Mouse (Mus musculus) heart, embryonic 15.5 days (tissue): Measurements from ENCODE around the gene Chac1. TPM values are rescaled to one million over a fixed set of nuclear protein-coding genes. Genes with fewer than 3 reads are reported as not detected.

Source experiments
- ATAC-seq: fragments of 200-750 bp; cut with Nextera tagmentation; replicated peaks from 2 replicates; pipeline ENCODE4 v1.8.0; 2017; ENCODE audit warnings: low read depth, moderate TSS enrichment; ENCODE audit not compliant: insufficient number of reproducible peaks, insufficient read depth, low FRiP score
- H3K27ac ChIP-seq: fragments of 300-500 bp; sonication (generic); 2 replicates; pipeline ENCODE4 v1.5.1; 2015; ENCODE audit warnings: mild to moderate bottlenecking, inconsistent platforms
- H3K27me3 ChIP-seq: fragments of 300-500 bp; sonication (generic); 2 replicates; pipeline ENCODE4 v1.6.1; 2015; ENCODE audit warnings: inconsistent platforms
- H3K36me3 ChIP-seq: fragments of 300-500 bp; sonication (generic); 2 replicates; pipeline ENCODE4 v1.6.1; 2015; ENCODE audit warnings: mild to moderate bottlenecking, inconsistent platforms
- H3K4me1 ChIP-seq: fragments of 300-500 bp; sonication (generic); replicated peaks from 2 replicates; pipeline ENCODE4 v1.6.1; 2015; ENCODE audit warnings: inconsistent platforms
- H3K4me2 ChIP-seq: fragments of 300-500 bp; sonication (generic); 2 replicates; pipeline ENCODE4 v1.6.1; 2015; ENCODE audit warnings: inconsistent platforms, mild to moderate bottlenecking, moderate library complexity
- H3K4me3 ChIP-seq: fragments of 300-500 bp; sonication (generic); 2 replicates; pipeline ENCODE4 v1.5.1; 2015; ENCODE audit warnings: mild to moderate bottlenecking, inconsistent platforms
- H3K9ac ChIP-seq: fragments of 300-500 bp; sonication (generic); 2 replicates; pipeline ENCODE4 v1.6.1; 2015; ENCODE audit warnings: mild to moderate bottlenecking, inconsistent platforms
- H3K9me3 ChIP-seq: fragments of 300-500 bp; sonication (generic); replicated peaks from 2 replicates; pipeline ENCODE4 v1.6.1; 2016; ENCODE audit warnings: inconsistent platforms
- WGBS: fragments of 180-500 bp; shearing (Covaris S2); methylation state at CpG from one replicate; pipeline ENCODE4 v1.1.7; 2015; ENCODE audit warnings: mixed read lengths; 5-methylcytosine and 5-hydroxymethylcytosine counted together
- polyA plus RNA-seq: library from polyadenylated mRNA; unstranded; fragments of >200 nt; fragmentation: Nextera tagmentation; extraction: Ambion mirVana; gene quantifications from 2 replicates; pipeline ENCODE4 v1.2.1, GENCODE M21; 2015

The Chac1 gene
- polyA plus RNA-seq, 1 experiment from 2014 or later = 0.63 TPM

DNA sequence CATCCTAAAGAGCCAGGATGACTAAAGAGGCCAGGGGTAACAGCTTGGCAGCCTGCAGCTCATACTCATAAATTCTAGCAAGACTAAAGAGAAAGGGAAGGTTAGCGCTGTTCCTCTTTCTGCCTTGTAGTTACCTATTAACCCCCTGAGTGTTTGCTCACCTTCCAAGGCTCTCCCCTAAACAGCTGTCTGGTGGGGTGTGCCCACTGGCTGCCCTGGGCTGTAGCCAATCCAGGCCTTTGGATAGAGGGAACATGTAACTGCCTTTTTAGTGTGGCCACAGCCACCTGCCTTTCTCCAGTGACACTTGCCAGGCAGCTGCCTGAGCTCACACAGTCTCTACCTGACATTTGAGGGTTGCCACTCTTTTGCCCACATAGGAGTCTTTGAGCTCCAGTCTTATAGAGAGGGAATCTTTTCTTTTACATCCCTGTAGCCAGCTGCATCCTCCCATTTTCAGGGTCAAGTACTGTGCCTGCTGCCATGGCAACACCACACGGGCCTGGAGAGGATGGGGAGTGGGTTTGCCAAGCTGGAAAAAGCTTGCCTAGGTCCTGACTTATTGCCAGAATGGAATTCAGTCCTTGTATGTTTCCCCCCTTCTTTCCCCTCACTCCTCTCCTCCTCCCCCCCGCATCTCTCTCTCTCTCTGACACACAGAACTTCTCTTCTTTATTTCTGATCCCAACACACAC, 21.8 kb upstream of the Chac1 start:
- no peaks in the 10 kb centered on the region for H3K36me3 ChIP-seq
- peak overlapping the region; percentile 64 for H3K4me3 ChIP-seq
- H3K27ac ChIP-seq = no peak overlapping the region
- H3K9ac ChIP-seq = no peak overlapping the region
- peaks cover 22% of the 10 kb centered on the region for H3K4me1 ChIP-seq
- H3K27me3 ChIP-seq = peaks cover 75% of the 10 kb centered on the region
- H3K9me3 ChIP-seq = no peaks in the 10 kb centered on the region
- H3K4me2 ChIP-seq = peak overlapping the region; percentile 89
- ATAC-seq = no peak
- WGBS = 57% methylated on average over 3 of the region's 3 CpGs

DNA sequence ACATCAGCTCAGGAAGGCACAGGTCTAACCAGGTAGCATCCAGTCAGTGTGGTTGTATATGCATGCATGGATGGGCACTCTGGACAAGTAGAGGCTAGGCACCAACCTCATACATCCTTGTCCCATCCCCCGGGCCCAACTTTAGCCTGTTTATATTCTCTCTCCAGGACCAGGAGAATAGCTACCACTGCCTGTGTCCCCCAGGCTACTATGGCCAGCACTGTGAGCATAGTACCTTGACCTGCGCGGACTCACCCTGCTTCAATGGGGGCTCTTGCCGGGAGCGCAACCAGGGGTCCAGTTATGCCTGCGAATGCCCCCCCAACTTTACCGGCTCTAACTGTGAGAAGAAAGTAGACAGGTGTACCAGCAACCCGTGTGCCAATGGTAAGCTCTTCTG, 20.2 kb upstream of the Chac1 start:
- H3K4me1 ChIP-seq = peaks cover 12% of the 10 kb centered on the region
- peaks cover 61% of the 10 kb centered on the region for H3K27me3 ChIP-seq
- H3K9ac ChIP-seq = no peak overlapping the region
- H3K9me3 ChIP-seq = no peaks in the 10 kb centered on the region
- H3K36me3 ChIP-seq = no peaks in the 10 kb centered on the region
- 83% methylated on average over 8 of the region's 8 CpGs for WGBS
- ATAC-seq = no peak
- no peak overlapping the region for H3K27ac ChIP-seq
- no peak overlapping the region; the same call in 1 of the 2 replicates for H3K4me3 ChIP-seq
- peak overlapping the region; percentile 21; the same call in 1 of the 2 replicates for H3K4me2 ChIP-seq

DNA sequence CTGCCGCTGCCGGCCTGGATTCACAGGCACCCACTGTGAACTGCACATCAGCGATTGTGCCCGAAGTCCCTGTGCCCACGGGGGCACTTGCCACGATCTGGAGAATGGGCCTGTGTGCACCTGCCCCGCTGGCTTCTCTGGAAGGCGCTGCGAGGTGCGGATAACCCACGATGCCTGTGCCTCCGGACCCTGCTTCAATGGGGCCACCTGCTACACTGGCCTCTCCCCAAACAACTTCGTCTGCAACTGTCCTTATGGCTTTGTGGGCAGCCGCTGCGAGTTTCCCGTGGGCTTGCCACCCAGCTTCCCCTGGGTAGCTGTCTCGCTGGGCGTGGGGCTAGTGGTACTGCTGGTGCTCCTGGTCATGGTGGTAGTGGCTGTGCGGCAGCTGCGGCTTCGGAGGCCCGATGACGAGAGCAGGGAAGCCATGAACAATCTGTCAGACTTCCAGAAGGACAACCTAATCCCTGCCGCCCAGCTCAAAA, 18.8 kb upstream of the Chac1 start:
- 67% methylated on average over 24 of the region's 24 CpGs for WGBS
- peak overlapping the region; percentile 35 for H3K4me2 ChIP-seq
- H3K9ac ChIP-seq = no peak overlapping the region
- no peak overlapping the region for H3K27ac ChIP-seq
- H3K36me3 ChIP-seq = no peaks in the 10 kb centered on the region
- H3K4me3 ChIP-seq = peak overlapping the region; percentile 21
- H3K4me1 ChIP-seq = peaks cover 10% of the 10 kb centered on the region
- H3K9me3 ChIP-seq = no peaks in the 10 kb centered on the region
- peaks cover 50% of the 10 kb centered on the region for H3K27me3 ChIP-seq
- ATAC-seq = no peak

DNA sequence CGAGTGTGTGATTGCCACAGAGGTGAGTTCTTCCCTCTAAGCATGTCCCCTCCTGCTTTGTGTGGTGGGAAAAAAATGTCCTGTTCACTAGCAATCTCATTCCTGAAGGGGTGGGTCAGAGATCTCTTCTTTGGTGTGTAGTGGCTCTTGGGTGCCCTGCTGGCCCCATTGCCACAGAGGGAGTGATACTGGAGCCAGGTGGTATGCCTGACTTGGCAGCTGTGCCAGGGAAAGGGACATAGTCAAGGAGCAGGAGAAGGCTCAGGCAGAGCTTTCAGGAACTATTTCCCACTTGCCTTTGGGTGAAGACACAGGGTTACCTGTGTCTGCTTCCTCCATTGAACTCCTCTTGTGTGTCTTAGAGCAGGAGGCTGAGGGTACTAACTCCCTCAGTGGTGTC, 16.9 kb upstream of the Chac1 start:
- Histone ChIP-seq H3K9ac (no peak overlapping the region), H3K4me1 (peaks cover 18% of the 10 kb centered on the region), H3K36me3 (no peaks in the 10 kb centered on the region), H3K27ac (peak overlapping the region; percentile 24; the same call in 1 of the 2 replicates), H3K9me3 (no peaks in the 10 kb centered on the region), H3K27me3 (peaks cover 31% of the 10 kb centered on the region), H3K4me2 (peak overlapping the region; percentile 46), H3K4me3 (peak overlapping the region; percentile 15)
- ATAC-seq = no peak
- 39% methylated on average over 1 of the region's 1 CpGs for WGBS

DNA sequence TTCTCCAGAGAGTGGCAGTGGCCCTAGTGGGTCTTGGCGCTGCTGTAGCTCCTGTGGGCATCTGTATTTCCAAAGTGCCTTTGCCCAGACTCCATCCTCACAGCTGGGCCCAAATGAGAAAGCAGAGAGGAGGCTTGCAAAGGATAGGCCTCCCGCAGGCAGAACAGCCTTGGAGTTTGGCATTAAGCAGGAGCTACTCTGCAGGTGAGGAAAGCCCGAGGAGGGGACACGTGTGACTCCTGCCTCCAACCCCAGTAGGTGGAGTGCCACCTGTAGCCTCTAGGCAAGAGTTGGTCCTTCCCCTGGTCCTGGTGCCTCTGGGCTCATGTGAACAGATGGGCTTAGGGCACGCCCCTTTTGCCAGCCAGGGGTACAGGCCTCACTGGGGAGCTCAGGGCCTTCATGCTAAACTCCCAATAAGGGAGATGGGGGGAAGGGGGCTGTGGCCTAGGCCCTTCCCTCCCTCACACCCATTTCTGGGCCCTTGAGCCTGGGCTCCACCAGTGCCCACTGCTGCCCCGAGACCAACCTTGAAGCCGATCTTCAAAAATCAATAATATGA, 16.0 kb upstream of the Chac1 start:
- Histone ChIP-seq H3K27me3 (peaks cover 24% of the 10 kb centered on the region), H3K27ac (0 out of 2 replicates have a peak overlapping the region, but pooled peaks have one; percentile 40), H3K9me3 (no peaks in the 10 kb centered on the region), H3K4me3 (peak overlapping the region; percentile 15), H3K4me2 (peak overlapping the region; percentile 46), H3K36me3 (no peaks in the 10 kb centered on the region), H3K9ac (no peak overlapping the region), H3K4me1 (peaks cover 18% of the 10 kb centered on the region)
- WGBS = 58% methylated on average over 7 of the region's 7 CpGs
- ATAC-seq = no peak

DNA sequence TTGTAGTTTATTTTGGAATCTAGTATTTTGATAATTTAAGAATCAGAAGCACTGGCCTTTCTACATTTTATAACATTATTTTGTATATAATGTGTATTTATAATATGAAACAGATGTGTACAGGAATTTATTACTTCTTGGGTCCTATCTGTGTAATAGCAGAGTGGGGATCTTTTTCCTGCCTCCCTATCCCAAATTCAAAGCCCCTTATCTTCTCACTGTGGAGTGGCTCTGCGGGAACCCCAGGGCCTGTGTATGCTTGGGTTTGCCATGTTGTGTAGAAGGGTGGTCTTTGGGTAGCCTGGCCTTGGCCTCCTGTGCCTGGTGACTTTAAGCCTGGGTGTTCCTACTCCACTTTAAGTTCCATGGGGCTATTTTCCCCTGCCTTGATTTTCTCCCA, 15.5 kb upstream of the Chac1 start:
- no peak for ATAC-seq
- Histone ChIP-seq H3K4me3 (no peak overlapping the region), H3K9me3 (no peaks in the 10 kb centered on the region), H3K27me3 (peaks cover 21% of the 10 kb centered on the region), H3K27ac (peak overlapping the region; percentile 73), H3K4me2 (peak overlapping the region; percentile 24; the same call in 1 of the 2 replicates), H3K4me1 (peaks cover 18% of the 10 kb centered on the region), H3K9ac (no peak overlapping the region), H3K36me3 (no peaks in the 10 kb centered on the region)
- 44% methylated on average over 1 of the region's 1 CpGs for WGBS

DNA sequence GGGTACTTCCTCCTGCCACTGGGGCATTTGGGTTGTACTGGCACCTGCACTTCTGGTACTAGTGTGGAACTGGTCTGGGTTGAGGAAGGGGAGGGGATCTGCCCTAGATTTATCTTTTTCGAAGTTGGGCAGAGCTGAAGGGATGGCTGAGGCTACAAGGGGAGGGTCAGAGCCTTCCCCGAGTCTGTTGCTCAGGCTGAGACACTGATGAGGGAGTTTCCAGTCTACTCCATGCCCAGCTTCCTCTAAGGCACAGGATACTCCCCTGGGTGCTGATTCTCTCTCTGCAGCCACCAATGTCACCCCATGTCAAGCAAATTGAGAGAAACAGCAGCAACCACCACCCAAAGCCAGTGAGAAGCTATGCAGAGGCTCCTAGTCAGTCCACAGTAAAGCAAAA, 15.0 kb upstream of the Chac1 start:
- no peaks in the 10 kb centered on the region for H3K36me3 ChIP-seq
- H3K27me3 ChIP-seq = peaks cover 16% of the 10 kb centered on the region
- H3K9me3 ChIP-seq = no peaks in the 10 kb centered on the region
- whole genome bisulfite sequencing = 62% methylated on average over 2 of the region's 2 CpGs
- no peak for ATAC-seq
- H3K4me2 ChIP-seq = 0 out of 2 replicates have a peak overlapping the region, but pooled peaks have one; percentile 4
- H3K9ac ChIP-seq = no peak overlapping the region
- H3K4me1 ChIP-seq = peaks cover 18% of the 10 kb centered on the region
- H3K4me3 ChIP-seq = no peak overlapping the region
- H3K27ac ChIP-seq = peak overlapping the region; percentile 73

DNA sequence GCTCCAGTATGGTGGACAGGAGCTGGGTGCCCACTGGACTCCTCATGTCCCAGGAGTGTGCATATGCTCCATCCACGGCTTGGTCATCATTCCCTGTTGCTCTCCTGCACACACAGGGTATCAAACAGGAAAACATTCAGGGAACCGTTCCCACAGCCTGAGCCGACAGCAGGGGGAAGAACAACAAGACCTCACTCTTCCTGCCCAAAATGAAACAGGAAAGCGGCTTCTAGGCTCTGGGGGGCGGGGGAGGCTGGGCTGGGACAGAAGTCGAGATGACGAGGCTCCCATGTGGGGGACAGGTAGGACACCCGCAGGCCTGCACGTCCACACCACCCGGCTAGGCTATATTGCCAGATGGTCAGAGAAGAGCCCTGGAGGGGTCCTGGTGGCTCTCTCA, 14.6 kb upstream of the Chac1 start:
- peaks cover 12% of the 10 kb centered on the region for H3K27me3 ChIP-seq
- no peaks in the 10 kb centered on the region for H3K9me3 ChIP-seq
- H3K27ac ChIP-seq = peak overlapping the region; percentile 73
- no peaks in the 10 kb centered on the region for H3K36me3 ChIP-seq
- WGBS = 45% methylated on average over 10 of the region's 10 CpGs
- ATAC-seq = no peak
- no peak overlapping the region for H3K4me3 ChIP-seq
- peaks cover 18% of the 10 kb centered on the region for H3K4me1 ChIP-seq
- H3K9ac ChIP-seq = no peak overlapping the region
- H3K4me2 ChIP-seq = 0 out of 2 replicates have a peak overlapping the region, but pooled peaks have one; percentile 4

DNA sequence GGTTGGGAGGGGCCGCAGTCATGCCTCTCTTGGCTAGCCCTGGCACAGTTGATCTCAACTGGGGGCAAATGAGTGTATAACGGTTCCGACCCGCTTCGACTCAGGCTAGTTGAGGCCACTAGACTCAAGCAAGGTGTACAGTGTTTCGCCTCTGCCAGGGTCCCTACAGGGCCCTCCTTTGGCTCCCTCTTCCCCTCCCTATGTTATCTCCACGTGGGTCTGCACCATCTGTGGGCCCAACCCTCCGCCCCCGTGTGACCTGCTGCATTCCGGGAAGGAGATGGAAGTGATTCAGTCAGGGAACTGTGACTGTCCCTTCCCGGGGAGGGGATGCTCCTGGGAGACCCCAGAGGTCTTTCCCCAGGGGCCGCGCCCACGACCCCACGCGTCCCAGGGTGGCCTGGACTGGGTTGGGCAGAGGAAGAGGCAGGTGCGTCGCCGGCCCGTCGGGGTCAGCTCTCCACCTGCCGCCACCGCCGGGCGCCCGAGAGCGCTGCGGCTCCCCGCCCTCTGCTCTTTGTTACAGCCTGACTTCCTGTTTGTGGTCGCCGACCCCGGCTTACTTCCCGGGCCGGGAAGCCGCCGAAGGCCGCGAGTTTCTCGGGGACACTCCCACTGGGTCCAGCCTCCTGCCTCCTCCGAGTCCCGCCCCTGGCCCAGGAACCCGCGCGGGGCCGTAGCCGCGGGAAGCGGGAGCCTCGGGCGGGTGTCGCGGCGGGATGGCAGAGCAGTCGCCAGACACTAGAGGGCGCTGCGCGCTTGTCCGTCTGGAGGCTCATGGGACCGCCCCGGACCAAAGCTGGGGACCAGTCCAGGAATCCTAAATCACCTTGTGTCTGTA, 13.4 kb upstream of the Chac1 start:
- Histone ChIP-seq H3K9me3 (no peaks in the 10 kb centered on the region), H3K27ac (peak overlapping the region; percentile 73), H3K4me3 (peak overlapping the region; percentile 61), H3K4me1 (peaks cover 18% of the 10 kb centered on the region), H3K9ac (peak overlapping the region; percentile 66), H3K4me2 (peak overlapping the region; percentile 81), H3K27me3 (peaks cover under 1% of the 10 kb centered on the region; the same call in 1 of the 2 replicates), H3K36me3 (no peaks in the 10 kb centered on the region)
- ATAC-seq = peak; percentile 80
- 9% methylated on average over 60 of the region's 60 CpGs for WGBS

DNA sequence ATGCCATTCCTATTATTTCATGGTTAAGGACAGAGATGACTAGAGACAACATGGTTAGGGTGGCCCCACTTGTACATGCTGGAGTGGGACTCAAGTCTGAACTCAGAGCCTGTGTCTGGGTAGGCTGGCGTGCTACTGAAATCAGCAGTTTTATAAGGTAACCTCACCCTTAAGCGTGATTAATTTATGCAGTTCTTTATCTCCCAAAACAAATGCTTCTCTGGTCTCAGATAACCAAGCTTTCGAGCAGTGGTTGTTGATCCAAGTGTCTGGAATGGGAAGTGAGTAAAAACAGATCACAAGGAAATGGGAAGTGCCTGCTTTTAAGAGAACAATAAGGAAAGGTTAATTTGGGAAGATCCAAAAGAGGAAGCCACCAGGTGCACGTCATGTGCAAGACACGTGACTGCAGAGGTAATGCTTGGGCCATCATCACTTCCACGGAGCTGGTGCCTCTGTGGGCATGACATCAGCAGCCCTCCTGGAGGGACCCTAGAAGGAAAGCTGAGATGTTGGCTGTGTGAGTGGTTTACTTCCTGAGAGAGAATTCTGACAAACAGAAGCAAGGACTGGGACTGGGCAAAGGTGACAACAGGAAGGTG, 6.4 kb upstream of the Chac1 start:
- no peak for ATAC-seq

DNA sequence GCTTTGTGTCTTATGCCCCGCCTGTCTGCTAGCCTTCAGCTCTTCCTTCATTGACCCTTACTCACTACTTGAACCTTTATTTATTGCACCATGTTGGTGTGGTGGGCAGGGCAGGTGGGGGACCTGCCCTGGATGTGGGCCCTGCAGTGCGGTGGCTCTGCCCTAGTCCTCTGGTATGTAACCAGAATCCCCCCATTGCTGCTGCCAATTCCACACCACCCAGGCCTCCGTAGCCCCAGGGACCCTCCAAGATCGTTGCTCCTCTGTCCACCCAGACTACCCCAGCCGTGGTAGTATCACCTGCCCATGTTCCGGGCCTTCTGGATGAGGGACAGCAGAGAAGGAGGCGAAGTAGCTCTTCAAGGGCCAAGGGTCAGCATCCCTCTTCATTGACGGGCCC, 2.7 kb downstream of the Chac1 start:
- Histone ChIP-seq H3K27me3 (peaks cover 26% of the 10 kb centered on the region), H3K9me3 (no peaks in the 10 kb centered on the region), H3K4me3 (no peak overlapping the region), H3K27ac (no peak overlapping the region), H3K36me3 (no peaks in the 10 kb centered on the region), H3K4me1 (peaks cover 12% of the 10 kb centered on the region), H3K9ac (no peak overlapping the region), H3K4me2 (no peak overlapping the region)
- ATAC-seq = no peak
- WGBS = 81% methylated on average over 8 of the region's 8 CpGs

More for the DNA sequence above, 6.4 kb upstream of the Chac1 start:
- WGBS = 25% methylated on average over 6 of the region's 6 CpGs
- H3K27ac ChIP-seq = no peak overlapping the region
- H3K27me3 ChIP-seq = peaks cover 5% of the 10 kb centered on the region; the same call in 1 of the 2 replicates
- H3K36me3 ChIP-seq = no peaks in the 10 kb centered on the region
- no peak overlapping the region for H3K9ac ChIP-seq
- H3K4me3 ChIP-seq = no peak overlapping the region
- H3K4me1 ChIP-seq = no peaks in the 10 kb centered on the region; the same call in 1 of the 2 replicates
- H3K9me3 ChIP-seq = no peaks in the 10 kb centered on the region
- no peak overlapping the region for H3K4me2 ChIP-seq
